Mouse (Mus musculus) midbrain, embryonic 13.5 days (tissue): Measurements from ENCODE around the gene Btf3l4. TPM values are rescaled to one million over a fixed set of nuclear protein-coding genes. Genes with fewer than 3 reads are reported as not detected.

Experiments used
- ATAC-seq: fragments of 200-750 bp; cut with Nextera tagmentation; 2 replicates; pipeline ENCODE4 v1.8.0; 2017; ENCODE audit warnings: mild to moderate bottlenecking, moderate TSS enrichment, moderate library complexity
- H3K27ac ChIP-seq: fragments of 300-500 bp; sonication (generic); 2 replicates; pipeline ENCODE4 v1.5.1; 2015; ENCODE audit warnings: inconsistent platforms, mild to moderate bottlenecking, moderate library complexity
- H3K27me3 ChIP-seq: fragments of 300-500 bp; sonication (generic); 2 replicates; pipeline ENCODE4 v1.6.1; 2015; ENCODE audit warnings: mild to moderate bottlenecking, inconsistent platforms
- H3K36me3 ChIP-seq: fragments of 300-500 bp; sonication (generic); 2 replicates; pipeline ENCODE4 v1.6.1; 2015; ENCODE audit warnings: mild to moderate bottlenecking, inconsistent platforms
- H3K4me1 ChIP-seq: fragments of 300-500 bp; sonication (generic); replicated peaks from 2 replicates; pipeline ENCODE4 v1.6.1; 2015; ENCODE audit warnings: inconsistent platforms
- H3K4me2 ChIP-seq: fragments of 300-500 bp; sonication (generic); replicated peaks from 2 replicates; pipeline ENCODE4 v1.6.1; 2015; ENCODE audit warnings: moderate library complexity, mild to moderate bottlenecking, inconsistent platforms
- H3K4me3 ChIP-seq: fragments of 300-500 bp; sonication (generic); replicated peaks from 2 replicates; pipeline ENCODE4 v1.5.1; 2015; ENCODE audit warnings: mild to moderate bottlenecking, inconsistent platforms
- H3K9ac ChIP-seq: fragments of 300-500 bp; sonication (generic); replicated peaks from 2 replicates; pipeline ENCODE4 v1.6.1; 2015; ENCODE audit warnings: mild to moderate bottlenecking, inconsistent platforms
- H3K9me3 ChIP-seq: fragments of 300-500 bp; sonication (generic); 2 replicates; pipeline ENCODE4 v1.6.1; 2016; ENCODE audit warnings: mild to moderate bottlenecking, inconsistent platforms
- WGBS: fragments of 180-500 bp; shearing (Covaris S2); methylation state at CpG from one replicate; pipeline ENCODE4 v1.1.7; 2015; 5-methylcytosine and 5-hydroxymethylcytosine counted together
- polyA plus RNA-seq: library from polyadenylated mRNA; unstranded; fragments of >200 nt; fragmentation: Nextera tagmentation; extraction: Ambion mirVana; gene quantifications from 2 replicates; pipeline ENCODE4 v1.2.1, GENCODE M21; 2015

Btf3l4 gene
- polyA plus RNA-seq, 1 experiment from 2014 or later: 256 TPM

DNA sequence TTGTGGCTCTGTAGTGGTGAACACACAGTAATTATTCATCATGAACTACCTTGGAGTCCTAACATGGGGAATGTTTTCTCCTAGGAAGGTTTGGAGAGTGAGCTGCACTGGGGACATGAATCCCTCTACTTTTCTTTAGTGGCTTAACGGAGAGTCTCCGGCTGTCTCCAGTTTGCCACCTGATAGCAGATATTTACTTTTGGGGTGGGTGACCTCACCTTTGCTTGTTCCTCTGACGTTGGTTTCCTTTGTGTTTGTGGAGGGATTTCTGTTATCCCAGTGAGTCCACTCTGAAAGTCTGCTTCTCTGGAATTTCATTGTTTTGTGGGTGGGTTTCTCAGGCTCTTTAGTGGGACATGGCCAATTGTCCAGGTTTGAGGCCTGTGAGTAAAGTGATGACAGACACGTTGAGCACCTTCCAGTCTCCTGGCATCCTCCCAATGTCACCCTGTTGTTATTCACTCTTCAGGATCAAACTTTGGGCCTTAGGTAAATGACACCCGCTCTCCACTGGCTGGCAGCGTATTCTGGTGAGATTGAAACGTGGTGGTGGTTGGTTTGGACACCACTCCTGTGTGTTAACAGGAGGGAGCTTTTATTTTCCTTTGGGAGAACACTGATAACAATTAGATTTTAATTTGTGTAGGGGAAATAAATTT lies 8.6 kb upstream of the Btf3l4 start:
- peaks cover 7% of the 10 kb centered on the region for H3K36me3 ChIP-seq
- no peak for ATAC-seq
- H3K27me3 ChIP-seq: no peaks in the 10 kb centered on the region
- H3K4me3 ChIP-seq: no peak overlapping the region
- 94% methylated on average over 7 of the region's 7 CpGs for WGBS
- H3K4me2 ChIP-seq: no peak overlapping the region
- H3K9ac ChIP-seq: no peak overlapping the region
- H3K9me3 ChIP-seq: no peaks in the 10 kb centered on the region
- peaks cover under 1% of the 10 kb centered on the region; the same call in 1 of the 2 replicates for H3K4me1 ChIP-seq
- H3K27ac ChIP-seq: no peak overlapping the region

DNA sequence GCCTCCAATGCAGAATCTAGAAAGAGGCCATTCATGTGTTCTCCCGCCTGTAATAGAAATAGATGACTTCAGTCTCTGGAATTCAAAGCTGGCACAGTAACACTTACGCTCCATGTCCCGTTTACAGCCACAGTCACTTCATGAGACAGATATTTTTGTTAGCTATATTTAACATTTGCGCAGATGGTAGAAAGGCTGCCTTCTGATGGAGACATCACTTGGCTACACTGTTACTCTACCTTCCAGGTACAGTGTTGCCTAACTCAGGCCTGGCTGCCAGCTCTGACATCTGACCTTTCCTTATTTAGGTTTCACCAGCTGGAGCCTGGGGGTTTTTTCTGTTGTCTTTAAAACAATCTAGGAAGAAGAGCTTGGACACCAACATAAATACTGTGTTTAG lies 4.6 kb upstream of the Btf3l4 start:
- Histone ChIP-seq H3K27ac (no peak overlapping the region), H3K9me3 (no peaks in the 10 kb centered on the region), H3K4me3 (no peak overlapping the region), H3K27me3 (no peaks in the 10 kb centered on the region), H3K36me3 (peaks cover 7% of the 10 kb centered on the region), H3K9ac (no peak overlapping the region), H3K4me1 (peaks cover 20% of the 10 kb centered on the region), H3K4me2 (no peak overlapping the region)
- ATAC-seq: no peak
- 95% methylated on average over 4 of the region's 4 CpGs for WGBS

DNA sequence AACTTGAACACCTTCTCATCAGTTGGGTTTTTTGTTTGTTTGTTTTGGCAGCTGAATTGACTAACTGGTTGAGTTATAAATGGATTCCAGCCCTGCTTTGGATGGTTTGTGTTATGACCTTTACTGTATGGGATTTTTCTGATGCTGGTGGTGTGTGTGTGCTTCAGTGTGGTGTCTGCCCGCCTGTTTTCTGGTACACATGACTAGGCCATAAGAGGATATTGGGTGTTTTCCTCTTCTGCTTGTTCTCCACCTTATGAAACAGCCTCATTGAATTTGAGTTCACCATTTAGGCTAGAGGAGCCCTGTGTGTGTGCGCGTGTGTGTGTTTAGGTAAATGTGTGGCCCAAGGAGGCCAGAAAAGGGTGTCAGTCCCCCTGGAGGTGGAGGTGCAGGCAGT lies 2.1 kb upstream of the Btf3l4 start:
- H3K27ac ChIP-seq: peak overlapping the region; percentile 99; the same call in 1 of the 2 replicates
- H3K9me3 ChIP-seq: no peaks in the 10 kb centered on the region
- peak overlapping the region; percentile 85 for H3K4me2 ChIP-seq
- no peak for ATAC-seq
- H3K27me3 ChIP-seq: no peaks in the 10 kb centered on the region
- peak overlapping the region; percentile 80 for H3K9ac ChIP-seq
- WGBS: 63% methylated on average over 3 of the region's 3 CpGs
- peaks cover 38% of the 10 kb centered on the region for H3K4me1 ChIP-seq
- H3K4me3 ChIP-seq: peak overlapping the region; percentile 55
- H3K36me3 ChIP-seq: peaks cover 3% of the 10 kb centered on the region

DNA sequence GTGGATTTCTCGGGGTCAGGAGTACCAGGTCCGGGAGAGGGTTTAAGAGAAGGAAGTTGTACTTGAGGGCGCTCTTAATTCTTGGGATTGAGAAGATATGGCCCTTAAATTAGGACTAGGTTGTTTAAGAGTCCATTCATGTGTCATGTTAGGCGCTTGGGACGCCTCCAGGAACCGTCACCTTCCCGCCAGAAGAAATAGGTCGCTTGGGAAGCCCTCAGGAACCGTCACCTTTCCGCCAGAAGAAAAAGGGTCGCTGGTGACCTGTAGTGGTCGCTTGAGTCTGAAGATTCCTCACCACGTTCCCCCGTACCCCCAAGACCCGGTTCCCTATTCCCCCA lies 1.5 kb upstream of the Btf3l4 start:
- H3K9me3 ChIP-seq: no peaks in the 10 kb centered on the region
- peaks cover 43% of the 10 kb centered on the region for H3K4me1 ChIP-seq
- H3K4me2 ChIP-seq: peak overlapping the region; percentile 85
- no peaks in the 10 kb centered on the region for H3K27me3 ChIP-seq
- peak overlapping the region; percentile 99 for H3K27ac ChIP-seq
- ATAC-seq: no peak
- peak overlapping the region; percentile 55 for H3K4me3 ChIP-seq
- peaks cover 4% of the 10 kb centered on the region for H3K36me3 ChIP-seq
- peak overlapping the region; percentile 80 for H3K9ac ChIP-seq
- WGBS: 1% methylated on average over 15 of the region's 15 CpGs

DNA sequence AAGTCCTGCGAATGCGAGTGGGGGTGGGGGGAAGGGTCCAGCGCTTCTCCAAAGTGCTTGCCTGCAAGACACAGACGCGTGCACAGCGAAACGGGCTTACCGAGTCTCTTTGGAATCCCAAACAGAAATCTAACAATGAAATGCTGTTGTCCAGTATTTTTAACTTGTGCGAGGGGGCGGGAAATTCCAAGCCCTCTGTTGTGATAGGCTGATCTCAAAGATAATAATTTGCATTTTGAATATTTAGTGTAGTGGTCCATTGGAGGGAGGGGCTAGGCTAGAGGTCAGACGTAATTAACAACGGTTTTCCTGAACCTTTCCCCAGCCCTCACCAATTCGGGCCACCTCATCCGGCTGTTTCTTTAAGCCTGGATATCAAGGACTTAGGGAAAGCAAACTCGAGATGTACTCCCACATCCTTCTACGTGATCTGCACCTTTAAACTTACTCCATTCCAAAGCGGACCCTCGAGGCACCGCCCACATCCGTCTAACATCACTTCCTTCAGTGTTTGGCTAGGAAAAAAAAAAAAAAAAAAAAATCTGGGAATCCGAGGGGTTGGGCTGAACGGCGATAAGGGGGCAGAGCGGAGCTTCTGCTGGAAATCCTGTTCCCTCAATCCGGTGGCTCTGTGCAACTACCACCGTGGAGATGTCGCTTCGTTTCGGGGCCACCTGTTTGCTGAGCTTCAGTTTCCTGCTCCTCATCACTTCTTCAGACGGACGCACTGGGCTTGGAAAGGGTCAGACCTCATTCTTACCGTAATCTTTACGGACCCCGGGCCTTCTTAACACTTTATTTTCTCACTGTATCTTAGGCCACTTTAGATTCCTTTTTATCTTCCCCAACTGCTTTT lies 929 bp upstream of the Btf3l4 start, which contains the start of gene Txndc12:
Gene Txndc12, plus strand, starts transcription at position 487 of the 856 bp plus-strand sequence.
- H3K36me3 ChIP-seq: peaks cover 10% of the 10 kb centered on the region
- no peaks in the 10 kb centered on the region for H3K27me3 ChIP-seq
- H3K4me2 ChIP-seq: peak within 1 kb of the TSS; percentile 85
- peaks cover 43% of the 10 kb centered on the region for H3K4me1 ChIP-seq
- ATAC-seq: peak; percentile 79
- H3K9me3 ChIP-seq: no peaks in the 10 kb centered on the region
- H3K9ac ChIP-seq: peak within 1 kb of the TSS; percentile 92
- H3K4me3 ChIP-seq: peak within 1 kb of the TSS; percentile 55
- peak within 1 kb of the TSS; percentile 99 for H3K27ac ChIP-seq
- under 1% methylated on average over 34 of the region's 34 CpGs for WGBS

DNA sequence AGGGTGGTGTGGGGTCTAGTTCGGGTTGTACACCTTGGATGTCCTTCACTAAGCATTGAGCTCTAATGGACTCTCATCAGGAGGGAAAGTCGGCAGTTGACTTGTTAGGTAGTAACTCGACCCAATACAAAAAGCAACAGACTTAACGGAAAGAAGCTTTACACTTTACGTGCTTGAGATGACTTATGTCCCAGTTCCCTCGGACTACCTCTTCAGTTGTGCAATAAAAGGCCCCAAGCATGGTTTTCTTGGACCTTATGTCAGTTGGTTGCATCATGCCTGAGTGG lies 357 bp upstream of the Btf3l4 start:
- H3K27me3 ChIP-seq: no peaks in the 10 kb centered on the region
- peaks cover 14% of the 10 kb centered on the region for H3K36me3 ChIP-seq
- H3K4me1 ChIP-seq: peaks cover 43% of the 10 kb centered on the region
- peak overlapping the region; percentile 55 for H3K4me3 ChIP-seq
- no peaks in the 10 kb centered on the region for H3K9me3 ChIP-seq
- peak overlapping the region; percentile 99 for H3K27ac ChIP-seq
- peak overlapping the region; percentile 85 for H3K4me2 ChIP-seq
- ATAC-seq: no peak
- H3K9ac ChIP-seq: peak overlapping the region; percentile 90
- WGBS: under 1% methylated on average over 6 of the region's 6 CpGs

DNA sequence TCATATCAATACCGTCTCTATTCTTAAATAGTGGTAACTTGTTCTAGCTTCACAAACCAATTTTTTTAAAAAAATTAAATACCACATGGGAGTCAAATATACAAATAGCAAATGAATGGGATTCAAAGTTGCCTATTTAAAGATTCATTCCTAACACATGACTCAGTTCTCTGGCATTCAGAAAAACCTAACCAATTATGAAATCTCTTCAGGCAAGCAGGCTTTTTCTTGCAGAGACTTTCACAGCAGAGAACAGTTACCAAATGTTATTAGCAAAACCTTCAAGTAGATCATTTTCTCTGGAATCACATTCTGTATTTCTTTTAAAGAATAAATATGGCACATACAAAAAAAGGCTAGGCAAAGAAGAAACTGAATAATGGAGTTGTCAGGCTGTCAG lies 2.7 kb downstream of the Btf3l4 start:
- peaks cover 37% of the 10 kb centered on the region for H3K36me3 ChIP-seq
- H3K27me3 ChIP-seq: no peaks in the 10 kb centered on the region
- H3K9me3 ChIP-seq: no peaks in the 10 kb centered on the region
- ATAC-seq: no peak
- 91% methylated on average over 1 of the region's 1 CpGs for WGBS
- H3K4me1 ChIP-seq: peaks cover 29% of the 10 kb centered on the region
- no peak overlapping the region for H3K27ac ChIP-seq
- 0 out of 2 replicates have a peak overlapping the region, but pooled peaks have one; percentile 6 for H3K4me3 ChIP-seq
- peak overlapping the region; percentile 32 for H3K4me2 ChIP-seq
- no peak overlapping the region for H3K9ac ChIP-seq

DNA sequence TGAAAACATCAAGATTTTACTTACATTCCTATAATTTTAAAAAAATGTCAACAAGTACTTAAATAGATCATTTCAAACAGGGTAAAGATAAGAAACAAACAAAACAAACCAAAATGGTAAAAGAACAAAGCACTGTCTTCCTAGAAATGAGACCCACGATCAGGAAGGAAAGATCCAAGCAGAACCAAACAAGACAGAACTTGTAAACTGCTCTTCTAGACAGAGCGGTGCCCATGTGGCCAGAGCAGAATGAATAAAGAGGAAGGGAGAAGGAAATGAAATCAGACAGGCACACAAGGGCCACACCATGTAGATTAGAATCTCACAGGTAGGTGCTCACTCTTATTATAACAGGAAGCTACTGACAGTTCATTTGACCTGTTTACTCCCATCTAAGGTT lies 6.8 kb downstream of the Btf3l4 start:
- Histone ChIP-seq H3K27ac (no peak overlapping the region), H3K4me2 (no peak overlapping the region), H3K27me3 (no peaks in the 10 kb centered on the region), H3K4me3 (no peak overlapping the region), H3K36me3 (peaks cover 71% of the 10 kb centered on the region), H3K9ac (no peak overlapping the region), H3K4me1 (peaks cover 14% of the 10 kb centered on the region), H3K9me3 (no peaks in the 10 kb centered on the region)
- no peak for ATAC-seq
- WGBS: 93% methylated on average over 2 of the region's 2 CpGs

DNA sequence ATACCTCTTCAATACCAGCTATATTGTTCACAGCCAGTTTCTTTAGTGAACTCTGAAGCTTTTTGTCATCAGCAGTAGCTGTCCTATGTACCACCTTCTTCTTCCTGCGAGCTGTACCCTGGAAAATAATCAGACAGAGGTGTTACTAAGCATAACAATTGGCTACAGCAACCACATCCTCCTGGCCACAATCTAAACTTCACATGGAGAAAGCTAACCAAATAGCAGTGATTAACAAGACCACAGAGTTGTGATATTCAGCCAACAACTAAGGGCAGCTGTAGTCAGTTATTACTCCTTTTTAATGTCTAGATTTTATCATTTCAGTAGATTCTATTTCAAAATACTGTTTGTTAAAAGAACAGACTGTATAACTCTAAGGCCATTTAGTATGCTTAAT lies 7.3 kb downstream of the Btf3l4 start:
- 94% methylated on average over 1 of the region's 1 CpGs for WGBS
- no peak for ATAC-seq

DNA sequence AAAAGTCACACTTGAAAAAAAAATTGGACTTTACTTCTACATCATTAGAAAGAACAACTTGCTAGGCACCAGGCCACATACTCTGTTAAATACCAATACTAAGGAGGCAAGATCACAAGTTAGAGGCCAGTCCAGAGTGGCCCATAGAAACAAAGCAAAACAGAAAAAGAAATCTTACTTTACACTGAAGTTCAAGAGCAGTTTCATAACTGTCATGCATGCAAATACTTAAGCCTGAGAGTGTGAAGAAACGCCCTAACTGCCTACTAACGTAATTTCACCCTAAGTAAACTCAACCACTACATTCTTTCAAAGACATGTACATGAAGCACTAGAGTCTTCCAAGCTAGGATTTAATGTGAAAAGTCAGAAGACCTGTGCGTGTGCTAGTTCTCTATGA lies 7.7 kb downstream of the Btf3l4 start:
- H3K36me3 ChIP-seq: peaks cover 77% of the 10 kb centered on the region

More for the DNA sequence above, 7.3 kb downstream of the Btf3l4 start:
- H3K9ac ChIP-seq: no peak overlapping the region
- peaks cover 73% of the 10 kb centered on the region for H3K36me3 ChIP-seq
- no peaks in the 10 kb centered on the region for H3K9me3 ChIP-seq
- H3K4me2 ChIP-seq: no peak overlapping the region
- H3K27me3 ChIP-seq: no peaks in the 10 kb centered on the region
- no peak overlapping the region for H3K4me3 ChIP-seq
- no peak overlapping the region for H3K27ac ChIP-seq
- H3K4me1 ChIP-seq: peaks cover 9% of the 10 kb centered on the region

GRCm38 (mm10) chr4:108811550-108811949 lies 21.9 kb downstream of the Btf3l4 start:
- peak; percentile 50; the same call in 1 of the 2 replicates for ATAC-seq

More for the DNA sequence above, 7.7 kb downstream of the Btf3l4 start:
- Histone ChIP-seq H3K9me3 (no peaks in the 10 kb centered on the region), H3K27ac (no peak overlapping the region), H3K4me1 (peaks cover 5% of the 10 kb centered on the region), H3K9ac (no peak overlapping the region), H3K4me3 (no peak overlapping the region), H3K4me2 (no peak overlapping the region), H3K27me3 (no peaks in the 10 kb centered on the region)
- 97% methylated on average over 3 of the region's 3 CpGs for WGBS
- no peak for ATAC-seq

DNA sequence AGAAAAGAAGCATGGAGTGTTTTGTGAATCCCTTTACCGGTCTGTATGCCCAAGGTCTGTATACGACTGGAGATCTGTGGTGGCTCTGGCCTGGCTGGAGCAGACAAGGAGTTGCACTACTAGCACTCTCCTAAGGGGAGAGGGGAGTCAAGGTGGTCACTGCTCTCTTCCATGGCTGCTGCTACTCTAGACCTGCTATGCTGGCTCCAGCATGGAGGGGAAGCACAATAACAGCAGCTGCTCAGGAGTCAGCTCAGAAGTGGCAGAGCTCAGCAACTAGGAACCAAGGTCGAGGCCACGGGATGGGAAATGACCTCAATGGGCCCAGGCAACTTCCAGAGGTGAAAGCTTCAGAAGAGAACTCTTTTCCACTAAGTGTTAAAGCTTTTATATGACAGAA lies 22.3 kb downstream of the Btf3l4 start:
- WGBS: 76% methylated on average over 4 of the region's 4 CpGs
- ATAC-seq: no peak
- Histone ChIP-seq H3K4me1 (no peaks in the 10 kb centered on the region), H3K36me3 (peaks cover 12% of the 10 kb centered on the region), H3K27me3 (no peaks in the 10 kb centered on the region), H3K4me2 (no peak overlapping the region), H3K9ac (no peak overlapping the region), H3K27ac (no peak overlapping the region), H3K4me3 (no peak overlapping the region), H3K9me3 (no peaks in the 10 kb centered on the region)

More at GRCm38 (mm10) chr4:108811550-108811949, 21.9 kb downstream of the Btf3l4 start:
- H3K27ac ChIP-seq: no peak overlapping the region
- H3K36me3 ChIP-seq: peaks cover 12% of the 10 kb centered on the region
- 49% methylated on average over 6 of the region's 6 CpGs for WGBS
- H3K4me3 ChIP-seq: no peak overlapping the region
- H3K9ac ChIP-seq: no peak overlapping the region
- H3K9me3 ChIP-seq: no peaks in the 10 kb centered on the region
- H3K4me1 ChIP-seq: no peaks in the 10 kb centered on the region
- no peak overlapping the region for H3K4me2 ChIP-seq
- H3K27me3 ChIP-seq: no peaks in the 10 kb centered on the region
